Mouse (Mus musculus) C3H10T1/2 (cell line): ENCODE measurements around the gene Cetn2. TPM values are rescaled to one million over a fixed set of nuclear protein-coding genes. Genes with fewer than 3 reads are reported as not detected.

Experiments
- polyA plus RNA-seq, 2 experiments: library from polyadenylated mRNA; unstranded; fragments of >200 nt; fragmentation: generic; extraction: Trizol; gene quantifications; one replicate each; pipeline ENCODE4 v1.2.1; 2012; ENCODE audit warnings: missing spikeins in 2 of 2

The Cetn2 gene
- polyA plus RNA-seq: 10 to 100 TPM in 1 of 2 experiments, 1 to 10 TPM in 1; 2.9 to 35.3 TPM

GRCm38 (mm10) chrX:72917884-72918681 lies at the start of gene Cetn2, which contains the start of gene Nsdhl:
Cetn2 (minus strand) TSS chrX:72918411.
Nsdhl (plus strand) TSS chrX:72918557.

Other genes starting within 250 kb of the Cetn2 start
- not detected for gene Gabrq, start 93.2 kb downstream of the Cetn2 start, polyA plus RNA-seq
- gene Nsdhl, start 146 bp upstream of the Cetn2 start, polyA plus RNA-seq: 10 to 100 TPM; 13.5 to 36.9 TPM
- under 1 TPM in 1 of 2 experiments, not detected in 1; 0.04 TPM for gene Zfp185, start 68.9 kb upstream of the Cetn2 start, polyA plus RNA-seq
- gene Pnma5, start 118.7 kb upstream of the Cetn2 start, polyA plus RNA-seq: under 1 TPM; 0.05 to 0.25 TPM
- gene Pnma3, start 146.4 kb upstream of the Cetn2 start, polyA plus RNA-seq: not detected
- not detected for gene Xlr4a, start 164.1 kb upstream of the Cetn2 start, polyA plus RNA-seq
- gene Xlr3a, start 178.7 kb upstream of the Cetn2 start, polyA plus RNA-seq: under 1 TPM; 0.08 to 0.30 TPM
- not detected for gene Gm14685, start 198.6 kb upstream of the Cetn2 start, polyA plus RNA-seq
- gene Xlr5b, start 230.4 kb upstream of the Cetn2 start, polyA plus RNA-seq: not detected
- not detected for gene DXBay18, start 231.0 kb upstream of the Cetn2 start, polyA plus RNA-seq